21 mouse cellular contexts compared by ENCODE assay signal in the genomic region with DNA sequence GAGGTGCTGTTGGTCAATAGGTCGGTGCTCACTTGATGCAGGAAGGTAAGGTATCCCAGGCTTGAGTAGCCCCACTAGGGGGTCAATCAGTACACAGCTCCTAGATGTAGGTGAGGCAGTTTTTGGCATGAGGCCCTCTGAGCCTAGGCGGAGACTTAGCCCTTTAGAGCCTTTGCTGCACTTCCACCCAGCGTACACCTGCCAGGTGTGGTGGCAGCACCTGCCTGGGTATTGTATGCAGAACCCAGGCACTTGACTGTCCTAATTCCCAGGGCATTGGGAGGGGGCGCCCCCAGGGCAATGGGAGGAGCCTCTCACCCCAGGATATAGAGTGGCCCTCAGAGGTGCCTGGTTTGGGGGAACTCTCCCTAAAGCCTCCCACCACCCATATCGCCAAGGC. TPM values are rescaled to one million over a fixed set of nuclear protein-coding genes. Genes with fewer than 3 reads are reported as not detected.
DNase-seq lines count a peak whose midpoint lies in the region; ATAC-seq and TF ChIP-seq lines count a peak whose summit lies in the region.
"Had no signal": no experiment of that assay in that cellular context is flagged by ENCODE, and none has a peak within 500 bp of the region (broad histone marks: within the 10 kb centered on the region; RNA-seq: fewer than 3 reads in every experiment).

No protein-coding gene starts in this region.

- TF ChIP-seq EP300 in lung, postnatal 0 days (IDR thresholded peaks at IDR 0.05): no peak
- no peak for TF ChIP-seq EP300 in stomach, postnatal 0 days (optimal IDR thresholded peaks at IDR 0.05)

- no peak overlapping the region for H3K27ac ChIP-seq in embryonic facial prominence, embryonic 13.5 days
- H3K27ac ChIP-seq in embryonic facial prominence, embryonic 10.5 days (replicated peaks): no peak overlapping the region
- H3K27ac ChIP-seq in lung, postnatal 0 days (ENCODE audit: low read length): no peak overlapping the region
- peak overlapping the region; percentile 90 for H3K27ac ChIP-seq in intestine, postnatal 0 days (ENCODE audit: low read depth, low read length)
- peak overlapping the region; percentile 56; the same call in 1 of the 2 replicates for H3K27ac ChIP-seq in stomach, postnatal 0 days (replicated peaks)
- H3K27ac ChIP-seq: forebrain, embryonic 13.5 days; gastrocnemius, adult 2 months; hindbrain, embryonic 10.5 days; hindbrain, embryonic 14.5 days had no signal

- peak; percentile 29; the same call in 1 of the 2 replicates for TF ChIP-seq CTCF in lung, postnatal 0 days (IDR thresholded peaks at IDR 0.05)
- no peak for TF ChIP-seq CTCF in lung, adult 2 months (IDR thresholded peaks at IDR 0.05; ENCODE audit: insufficient read depth, low read length)
- peak; percentile 52 for TF ChIP-seq CTCF in intestine, postnatal 0 days (IDR thresholded peaks at IDR 0.05; ENCODE audit: low read depth)
- peak; percentile 50 for TF ChIP-seq CTCF in stomach, postnatal 0 days (IDR thresholded peaks at IDR 0.05; ENCODE audit: low read depth)

- ATAC-seq in embryonic facial prominence, embryonic 13.5 days (ENCODE audit: insufficient number of reproducible peaks, insufficient read depth, low FRiP score, low TSS enrichment, low read depth): no peak
- no peak for ATAC-seq in lung, postnatal 0 days
- peak; percentile 9; the same call in 1 of the 2 replicates for ATAC-seq in intestine, postnatal 0 days
- ATAC-seq in stomach, postnatal 0 days (ENCODE audit: low FRiP score, low TSS enrichment): no peak
- ATAC-seq in frontal cortex, adult (ENCODE audit: low TSS enrichment): no peak
- ATAC-seq: CD4-positive, CD25-positive, alpha-beta regulatory T cell, adult 4 months; forebrain, embryonic 13.5 days; forebrain, postnatal 0 days had no signal

- 92% methylated on average over 5 of the region's 5 CpGs for WGBS in embryonic facial prominence, embryonic 13.5 days
- 89% methylated on average over 5 of the region's 5 CpGs for WGBS in embryonic facial prominence, embryonic 10.5 days
- WGBS in lung, postnatal 0 days: 75% methylated on average over 5 of the region's 5 CpGs
- WGBS in lung, adult 2 months: 77% methylated on average over 5 of the region's 5 CpGs
- WGBS in intestine, postnatal 0 days: 40% methylated on average over 5 of the region's 5 CpGs
- 61% methylated on average over 5 of the region's 5 CpGs for WGBS in stomach, postnatal 0 days

- no peak for TF ChIP-seq POLR2A in lung, adult 2 months (IDR thresholded peaks at IDR 0.05; ENCODE audit: borderline replicate concordance, extremely low read depth, low read depth, low read length)

- no peaks in the 10 kb centered on the region for H3K4me1 ChIP-seq in embryonic facial prominence, embryonic 13.5 days
- peaks cover 14% of the 10 kb centered on the region for H3K4me1 ChIP-seq in embryonic facial prominence, embryonic 10.5 days
- no peaks in the 10 kb centered on the region for H3K4me1 ChIP-seq in lung, postnatal 0 days (ENCODE audit: insufficient read depth, low read depth, low read length)
- H3K4me1 ChIP-seq in lung, adult 2 months (ENCODE audit: control insufficient read depth, insufficient read depth, low read length): peaks cover 4% of the 10 kb centered on the region; the same call in 1 of the 2 replicates
- peaks cover 11% of the 10 kb centered on the region; the same call in 1 of the 2 replicates for H3K4me1 ChIP-seq in intestine, postnatal 0 days (replicated peaks; ENCODE audit: control insufficient read depth, insufficient read depth, low read length)
- H3K4me1 ChIP-seq in stomach, postnatal 0 days (replicated peaks; ENCODE audit: control insufficient read depth, insufficient read depth): no peaks in the 10 kb centered on the region
- H3K4me1 ChIP-seq: forebrain, embryonic 13.5 days had no signal

- DNase-seq in embryonic facial prominence, embryonic 10.5 days (ENCODE audit: low spot score): no peak
- DNase-seq in lung, postnatal 0 days (ENCODE audit: low spot score): no peak
- no peak for DNase-seq in lung, adult 2 months
- peak; percentile 59 for DNase-seq in stomach, postnatal 0 days (ENCODE audit: low spot score)
- DNase-seq in urinary bladder, postnatal 4 days (ENCODE audit: low spot score in 2 of 2): no peak
- DNase-seq: adrenal gland, postnatal 25 days; B cell, adult 2 months; cerebellum, adult 18-20 months; cerebellum, adult 9-11 months; cerebellum, postnatal 36 days; forebrain, postnatal 0 days; gastrocnemius, adult 2 months; gastrocnemius, postnatal 25 days had no signal

- H3K4me3 ChIP-seq in embryonic facial prominence, embryonic 13.5 days: no peak overlapping the region
- no peak overlapping the region for H3K4me3 ChIP-seq in embryonic facial prominence, embryonic 10.5 days
- H3K4me3 ChIP-seq in lung, postnatal 0 days (ENCODE audit: low read depth, low read length): no peak overlapping the region
- H3K4me3 ChIP-seq in lung, adult 2 months (replicated peaks; ENCODE audit: extremely low read depth, low read depth, low read length): no peak overlapping the region
- peak overlapping the region; percentile 45; the same call in 1 of the 2 replicates for H3K4me3 ChIP-seq in intestine, postnatal 0 days (ENCODE audit: low read depth, low read length)
- no peak overlapping the region for H3K4me3 ChIP-seq in stomach, postnatal 0 days (ENCODE audit: low read depth, low read length)
- H3K4me3 ChIP-seq: forebrain, embryonic 13.5 days; gastrocnemius, adult 2 months; heart, embryonic 12.5 days; hindbrain, embryonic 10.5 days had no signal

- H3K9me3 ChIP-seq in embryonic facial prominence, embryonic 13.5 days: no peaks in the 10 kb centered on the region
- no peaks in the 10 kb centered on the region for H3K9me3 ChIP-seq in embryonic facial prominence, embryonic 10.5 days
- H3K9me3 ChIP-seq in lung, postnatal 0 days (ENCODE audit: low read length): no peaks in the 10 kb centered on the region
- no peaks in the 10 kb centered on the region for H3K9me3 ChIP-seq in intestine, postnatal 0 days (ENCODE audit: control insufficient read depth)
- H3K9me3 ChIP-seq in stomach, postnatal 0 days (ENCODE audit: control insufficient read depth, low read length): no peaks in the 10 kb centered on the region
- H3K9me3 ChIP-seq: forebrain, embryonic 13.5 days; heart, embryonic 12.5 days; hindbrain, embryonic 10.5 days had no signal

- no peak overlapping the region for H3K9ac ChIP-seq in embryonic facial prominence, embryonic 13.5 days
- no peak overlapping the region for H3K9ac ChIP-seq in lung, postnatal 0 days (replicated peaks; ENCODE audit: low read depth)
- no peak overlapping the region; the same call in 1 of the 2 replicates for H3K9ac ChIP-seq in intestine, postnatal 0 days (ENCODE audit: low read depth, low read length)
- no peak overlapping the region for H3K9ac ChIP-seq in stomach, postnatal 0 days (ENCODE audit: low read length)
- H3K9ac ChIP-seq: forebrain, embryonic 13.5 days; forebrain, postnatal 0 days; heart, embryonic 12.5 days; hindbrain, embryonic 14.5 days had no signal

- no peaks in the 10 kb centered on the region for H3K36me3 ChIP-seq in embryonic facial prominence, embryonic 13.5 days
- H3K36me3 ChIP-seq in embryonic facial prominence, embryonic 10.5 days (replicated peaks): no peaks in the 10 kb centered on the region; the same call in 1 of the 2 replicates
- no peaks in the 10 kb centered on the region for H3K36me3 ChIP-seq in lung, postnatal 0 days (ENCODE audit: insufficient read depth, low read length)
- no peaks in the 10 kb centered on the region for H3K36me3 ChIP-seq in intestine, postnatal 0 days (ENCODE audit: control insufficient read depth, insufficient read depth)
- no peaks in the 10 kb centered on the region for H3K36me3 ChIP-seq in stomach, postnatal 0 days (ENCODE audit: control insufficient read depth, insufficient read depth, low read length)
- H3K36me3 ChIP-seq: heart, embryonic 12.5 days; hindbrain, embryonic 10.5 days had no signal

- H3K27me3 ChIP-seq in embryonic facial prominence, embryonic 13.5 days: no peaks in the 10 kb centered on the region
- H3K27me3 ChIP-seq in embryonic facial prominence, embryonic 10.5 days (replicated peaks; ENCODE audit: low read depth, poor library complexity, severe bottlenecking): 0 out of 2 replicates have a peak, but pooled peaks cover 4% of the 10 kb centered on the region
- no peaks in the 10 kb centered on the region for H3K27me3 ChIP-seq in lung, postnatal 0 days (replicated peaks; ENCODE audit: insufficient read depth, low read length)
- H3K27me3 ChIP-seq in intestine, postnatal 0 days (replicated peaks; ENCODE audit: control insufficient read depth, insufficient read depth, low read length): no peaks in the 10 kb centered on the region
- H3K27me3 ChIP-seq in stomach, postnatal 0 days (ENCODE audit: control insufficient read depth, insufficient read depth, low read length): no peaks in the 10 kb centered on the region

- 0 out of 2 replicates have a peak overlapping the region, but pooled peaks have one; percentile 47 for H3K4me2 ChIP-seq in embryonic facial prominence, embryonic 13.5 days
- H3K4me2 ChIP-seq in lung, postnatal 0 days (replicated peaks; ENCODE audit: low read depth, low read length): no peak overlapping the region
- H3K4me2 ChIP-seq in intestine, postnatal 0 days (replicated peaks; ENCODE audit: low read depth): peak overlapping the region; percentile 68
- H3K4me2 ChIP-seq in stomach, postnatal 0 days (replicated peaks; ENCODE audit: low read depth): peak overlapping the region; percentile 53; the same call in 1 of the 2 replicates
- H3K4me2 ChIP-seq: forebrain, embryonic 13.5 days; heart, embryonic 12.5 days; hindbrain, embryonic 14.5 days had no signal

RNA-seq across cellular contexts. Expression of a gene that starts 4.0 kb away (rescaled TPM):
- polyA plus RNA-seq in embryonic facial prominence, embryonic 13.5 days (2015; fragmentation: Nextera tagmentation; extraction: Ambion mirVana): 2.0 and 2.7 TPM in 2 replicates
- polyA plus RNA-seq in embryonic facial prominence, embryonic 10.5 days (2016; fragmentation: Nextera tagmentation; extraction: Ambion mirVana): 0.69 and 0.95 TPM in 2 replicates
- polyA plus RNA-seq in lung, postnatal 0 days (2015; fragmentation: Nextera tagmentation; extraction: Ambion mirVana): 2.1 and 2.5 TPM in 2 replicates
- polyA plus RNA-seq in lung, adult 2 months (2012; rRNA removed): 5.8 and 7.2 TPM in 2 replicates
- 2.1 and 2.6 TPM in 2 replicates for polyA plus RNA-seq in intestine, postnatal 0 days (2015; fragmentation: Nextera tagmentation; extraction: Ambion mirVana)
- 2.7 TPM in 2 replicates for polyA plus RNA-seq in stomach, postnatal 0 days (2015; fragmentation: Nextera tagmentation; extraction: Ambion mirVana)
- polyA plus RNA-seq: forebrain, embryonic 13.5 days had no signal

RNA-seq across cellular contexts. Expression of a gene that starts 29.2 kb away (rescaled TPM):
- polyA plus RNA-seq in embryonic facial prominence, embryonic 13.5 days (2015; fragmentation: Nextera tagmentation; extraction: Ambion mirVana): 3.0 and 4.1 TPM in 2 replicates
- polyA plus RNA-seq in embryonic facial prominence, embryonic 10.5 days (2016; fragmentation: Nextera tagmentation; extraction: Ambion mirVana): 1.2 and 1.4 TPM in 2 replicates
- 1.6 and 1.9 TPM in 2 replicates for polyA plus RNA-seq in lung, postnatal 0 days (2015; fragmentation: Nextera tagmentation; extraction: Ambion mirVana)
- 4.3 and 5.2 TPM in 2 replicates for polyA plus RNA-seq in lung, adult 2 months (2012; rRNA removed)
- 0.55 and 0.56 TPM in 2 replicates for polyA plus RNA-seq in intestine, postnatal 0 days (2015; fragmentation: Nextera tagmentation; extraction: Ambion mirVana)
- 2.2 and 3.3 TPM in 2 replicates for polyA plus RNA-seq in stomach, postnatal 0 days (2015; fragmentation: Nextera tagmentation; extraction: Ambion mirVana)

RNA-seq across cellular contexts. Expression of a gene that starts 41.5 kb away (rescaled TPM):
- polyA plus RNA-seq in embryonic facial prominence, embryonic 13.5 days (2015; fragmentation: Nextera tagmentation; extraction: Ambion mirVana): 1.3 TPM in 1 of 2 replicates, not detected in the other
- 1.1 and 1.4 TPM in 2 replicates for polyA plus RNA-seq in embryonic facial prominence, embryonic 10.5 days (2016; fragmentation: Nextera tagmentation; extraction: Ambion mirVana)
- 4.9 and 5.2 TPM in 2 replicates for polyA plus RNA-seq in lung, postnatal 0 days (2015; fragmentation: Nextera tagmentation; extraction: Ambion mirVana)
- polyA plus RNA-seq in lung, adult 2 months (2012; rRNA removed): 5.4 and 7.3 TPM in 2 replicates
- 0.14 and 0.35 TPM in 2 replicates for polyA plus RNA-seq in intestine, postnatal 0 days (2015; fragmentation: Nextera tagmentation; extraction: Ambion mirVana)
- 0.21 and 0.48 TPM in 2 replicates for polyA plus RNA-seq in stomach, postnatal 0 days (2015; fragmentation: Nextera tagmentation; extraction: Ambion mirVana)

RNA-seq across cellular contexts. Expression of a gene that starts 54.6 kb away (rescaled TPM):
- polyA plus RNA-seq in embryonic facial prominence, embryonic 13.5 days (2015; fragmentation: Nextera tagmentation; extraction: Ambion mirVana): 40.3 and 43.8 TPM in 2 replicates
- polyA plus RNA-seq in embryonic facial prominence, embryonic 10.5 days (2016; fragmentation: Nextera tagmentation; extraction: Ambion mirVana): 73.9 and 76.9 TPM in 2 replicates
- 5.9 and 6.8 TPM in 2 replicates for polyA plus RNA-seq in lung, postnatal 0 days (2015; fragmentation: Nextera tagmentation; extraction: Ambion mirVana)
- polyA plus RNA-seq in lung, adult 2 months (2012; rRNA removed): 13.8 and 16.3 TPM in 2 replicates
- 3.4 and 3.5 TPM in 2 replicates for polyA plus RNA-seq in intestine, postnatal 0 days (2015; fragmentation: Nextera tagmentation; extraction: Ambion mirVana)
- polyA plus RNA-seq in stomach, postnatal 0 days (2015; fragmentation: Nextera tagmentation; extraction: Ambion mirVana): 4.9 and 5.4 TPM in 2 replicates

Comparison
In these comparisons a context has a peak if more than half of its experiments do, and no peak if none do; other contexts are left out.
1. H3K27ac ChIP-seq: peak in intestine, postnatal 0 days (single experiment) and stomach, postnatal 0 days (single experiment); none in embryonic facial prominence, embryonic 13.5 days (single experiment), embryonic facial prominence, embryonic 10.5 days (single experiment) and lung, postnatal 0 days (single experiment).